Mouse (Mus musculus) small intestine, adult 2 months (tissue): ENCODE measurements at regions not wholly inside any gene's neighbourhood (a gene's known extent, or its start where the extent isn't known, plus 50 kb on each side); places are given as distances from the start of the nearest gene placed in this dataset.

Experiments used
- CTCF ChIP-seq: fragments of 200-500 bp; IDR thresholded peaks from 2 replicates; pipeline ENCODE4 v1.5.1; 2012; ENCODE audit warnings: low read depth, mild to moderate bottlenecking, control low read depth, inconsistent platforms, low read length, moderate library complexity, mixed read lengths; ENCODE audit not compliant: insufficient replicate concordance, insufficient read length; ENCODE audit errors: extremely low read depth
- POLR2A ChIP-seq: fragments of 200-500 bp; IDR thresholded peaks from 2 replicates; pipeline ENCODE4 v1.6.1; 2012; ENCODE audit warnings: low read depth, mild to moderate bottlenecking, control low read depth, inconsistent platforms, low read length, moderate library complexity

DNA sequence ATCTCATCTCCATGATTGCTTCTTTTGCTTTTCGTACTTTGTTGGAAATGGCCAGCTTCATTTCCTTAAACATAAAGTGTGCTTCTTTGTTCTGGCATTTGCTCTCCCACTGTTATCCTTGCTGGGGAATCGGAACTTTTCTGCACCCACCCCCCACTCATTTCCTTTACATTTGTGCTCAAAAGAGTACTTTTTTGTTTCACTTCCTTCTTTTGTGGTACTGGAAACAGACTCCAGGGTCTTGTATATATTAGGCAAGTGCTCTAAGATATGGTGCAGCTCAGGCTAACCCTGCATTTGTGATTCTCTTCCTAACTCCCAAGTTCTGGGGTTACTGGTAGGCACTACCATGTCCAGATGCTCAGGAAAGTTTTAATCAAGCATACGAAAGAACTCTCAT lies 1084.6 kb downstream of the Car8 start:
- TF ChIP-seq POLR2A, result no peak
- TF ChIP-seq CTCF, result no peak
